Mouse (Mus musculus): ENCODE results near the gene Resf1.
"Not testable (repeated sequence)": the region's sequence is repeated elsewhere in the genome, so short reads cannot be mapped to it uniquely, and the experiment has no call there.

Gene Resf1

GRCm38 (mm10) chr6:149348211-149348610 is 39.0 kb downstream of the Resf1 start:
- DNase-seq: not testable (repeated sequence)

- DNase-seq: no peak
Observed at GRCm38 (mm10) chr6:149354826-149355495, 45.7 kb downstream of the Resf1 start.

GRCm38 (mm10) chr6:149355799-149356198 is 46.6 kb downstream of the Resf1 start:
- not testable (repeated sequence) for DNase-seq

GRCm38 (mm10) chr6:149357155-149357554 is 47.9 kb downstream of the Resf1 start:
- DNase-seq: no peak

- DNase-seq: not testable (repeated sequence)
Observed at GRCm38 (mm10) chr6:149362533-149362932, 53.3 kb downstream of the Resf1 start.

- not testable (repeated sequence) for DNase-seq
Observed at GRCm38 (mm10) chr6:149365975-149366374, 56.8 kb downstream of the Resf1 start.

- DNase-seq: no peak
Observed at GRCm38 (mm10) chr6:149366403-149366802, 57.2 kb downstream of the Resf1 start.

- peak; percentile 57 to 60 for DNase-seq
Observed at GRCm38 (mm10) chr6:149374986-149375457, 65.8 kb downstream of the Resf1 start.

- DNase-seq: no peak
Observed at GRCm38 (mm10) chr6:149383531-149383930, 74.3 kb downstream of the Resf1 start.
